22 mouse cellular contexts compared by ENCODE assay signal in genomic region chr11:59805256-59805655, GRCm38 (mm10). TPM values are rescaled to one million over a fixed set of nuclear protein-coding genes. Genes with fewer than 3 reads are reported as not detected.
"Had no signal": no experiment of that assay in that cellular context is flagged by ENCODE, and none has a peak within 500 bp of the region (broad histone marks: within the 10 kb centered on the region; RNA-seq: fewer than 3 reads in every experiment).

No protein-coding gene starts in this region.

- H3K4me3 ChIP-seq: heart, embryonic 13.5 days; heart, embryonic 15.5 days; hindbrain, embryonic 13.5 days; hindbrain, embryonic 15.5 days; layer of hippocampus, adult 2 months; left cerebral cortex, adult 2 months; limb, embryonic 12.5 days; liver, embryonic 13.5 days; liver, embryonic 15.5 days had no signal

- H3K9ac ChIP-seq: heart, embryonic 15.5 days; hindbrain, embryonic 13.5 days; hindbrain, embryonic 15.5 days; limb, embryonic 12.5 days; liver, embryonic 13.5 days; liver, embryonic 15.5 days had no signal

- H3K27ac ChIP-seq: heart, embryonic 13.5 days; heart, embryonic 15.5 days; hindbrain, embryonic 13.5 days; hindbrain, embryonic 15.5 days; hindbrain, postnatal 0 days; layer of hippocampus, adult 2 months; left cerebral cortex, adult 2 months; limb, embryonic 10.5 days; liver, embryonic 13.5 days; liver, embryonic 15.5 days had no signal

- H3K4me2 ChIP-seq: heart, embryonic 11.5 days; heart, embryonic 13.5 days; heart, embryonic 15.5 days; hindbrain, embryonic 13.5 days; hindbrain, embryonic 15.5 days; limb, embryonic 12.5 days; liver, embryonic 11.5 days; liver, embryonic 13.5 days; liver, embryonic 15.5 days had no signal

- DNase-seq: heart, postnatal 36 days; kidney, adult 11 months; kidney, adult 2 months; kidney, adult 9 months; kidney, postnatal 10 days; kidney, postnatal 25 days; kidney, postnatal 4 days; liver, embryonic 13.5 days had no signal

- H3K27me3 ChIP-seq: heart, embryonic 13.5 days; heart, embryonic 15.5 days; hindbrain, embryonic 13.5 days; hindbrain, embryonic 15.5 days; limb, embryonic 12.5 days; liver, embryonic 13.5 days; liver, embryonic 15.5 days had no signal

RNA-seq across cellular contexts. Expression of gene Pld6, which starts 17.8 kb away (rescaled TPM):
- total RNA-seq: gastrocnemius, adult 18-20 months; gastrocnemius, postnatal 36 days had no signal
